Mouse (Mus musculus): ENCODE measurements around the gene Sin3b. TPM values are rescaled to one million over a fixed set of nuclear protein-coding genes. Genes with fewer than 3 reads are reported as not detected.

Gene Sin3b
- polyA plus RNA-seq, 2 experiments = 162 to 211 TPM

DNA sequence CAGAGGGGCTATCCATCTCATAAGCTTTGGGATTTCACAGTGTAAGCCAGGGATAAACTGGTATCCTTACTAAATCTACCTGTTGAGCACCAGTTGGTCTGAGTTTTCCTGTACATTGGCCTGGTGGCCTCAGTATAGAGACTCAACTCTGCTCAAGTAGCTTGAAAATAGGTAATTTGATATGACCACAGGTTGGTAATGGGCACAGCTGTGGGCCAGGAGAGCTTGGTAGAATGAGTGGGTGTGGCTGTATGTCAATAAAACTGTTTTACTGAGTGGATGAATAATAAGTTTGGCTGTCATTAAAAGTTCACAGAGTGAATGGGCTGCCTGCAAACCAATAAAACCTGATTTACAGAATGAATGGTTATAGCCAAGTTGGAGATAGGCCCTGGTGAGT, 13.8 kb downstream of the Sin3b start:
- TF ChIP-seq POLR2A (IDR thresholded peaks at IDR 0.05; ENCODE audit: borderline replicate concordance, extremely low read depth, insufficient read depth, insufficient read length) = no peak
- Histone ChIP-seq H3K9me3 (ENCODE audit: control insufficient read depth, low read length) (no peaks in the 10 kb centered on the region), H3K27me3 (ENCODE audit: control insufficient read depth, insufficient read depth, low read length) (no peaks in the 10 kb centered on the region), H3K9ac (ENCODE audit: low read depth, low read length, severe bottlenecking) (no peak overlapping the region), H3K27ac (replicated peaks; ENCODE audit: low read depth, low read length) (no peak overlapping the region), H3K36me3 (ENCODE audit: control insufficient read depth, insufficient read depth, low read length) (peaks cover 92% of the 10 kb centered on the region), H3K4me1 (ENCODE audit: control insufficient read depth, insufficient read depth, low read length) (no peaks in the 10 kb centered on the region), H3K4me3 (replicated peaks; ENCODE audit: low read length) (no peak overlapping the region), H3K4me2 (replicated peaks; ENCODE audit: low read depth, low read length, severe bottlenecking) (no peak overlapping the region)
- DNase-seq (ENCODE audit: low spot score) (no peak), ATAC-seq (ENCODE audit: low FRiP score, low read depth) (no peak)

GRCm38 (mm10) chr8:72746061-72746460, 23.0 kb downstream of the Sin3b start:
- H3K4me3 ChIP-seq (replicated peaks; ENCODE audit: low read length) = no peak overlapping the region
- H3K9me3 ChIP-seq (ENCODE audit: control insufficient read depth, low read length) = no peaks in the 10 kb centered on the region
- whole genome bisulfite sequencing = 52% methylated on average over 5 of the region's 5 CpGs
- peaks cover 97% of the 10 kb centered on the region for H3K36me3 ChIP-seq (ENCODE audit: control insufficient read depth, insufficient read depth, low read length)
- no peak for TF ChIP-seq POLR2A (IDR thresholded peaks at IDR 0.05; ENCODE audit: borderline replicate concordance, extremely low read depth, insufficient read depth, insufficient read length)
- DNase-seq (ENCODE audit: low spot score) (peak; percentile 44), ATAC-seq (ENCODE audit: low FRiP score, low read depth) (no peak; the same call in 1 of the 2 replicates)
- H3K9ac ChIP-seq (ENCODE audit: low read depth, low read length, severe bottlenecking) = no peak overlapping the region
- no peaks in the 10 kb centered on the region for H3K4me1 ChIP-seq (ENCODE audit: control insufficient read depth, insufficient read depth, low read length)
- no peak overlapping the region for H3K4me2 ChIP-seq (replicated peaks; ENCODE audit: low read depth, low read length, severe bottlenecking)
- no peak overlapping the region for H3K27ac ChIP-seq (replicated peaks; ENCODE audit: low read depth, low read length)
- H3K27me3 ChIP-seq (ENCODE audit: control insufficient read depth, insufficient read depth, low read length) = no peaks in the 10 kb centered on the region

DNA sequence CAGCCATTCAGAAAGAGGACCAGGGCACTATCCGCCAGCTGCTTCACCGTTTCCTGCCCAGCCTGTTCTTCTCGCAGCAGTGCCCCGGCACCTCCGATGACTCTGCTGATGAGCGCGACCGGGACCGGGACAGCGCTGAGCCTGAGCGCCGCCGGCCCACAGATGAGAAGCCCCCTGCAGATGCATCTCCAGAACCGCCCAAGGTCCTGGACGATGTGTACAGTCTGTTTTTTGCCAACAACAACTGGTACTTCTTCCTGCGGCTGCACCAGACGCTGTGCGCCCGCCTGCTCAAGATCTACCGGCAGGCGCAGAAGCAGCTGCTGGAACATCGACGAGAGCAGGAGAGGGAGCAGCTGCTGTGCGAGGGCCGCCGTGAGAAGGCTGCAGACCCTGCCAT, 26.8 kb downstream of the Sin3b start:
- TF ChIP-seq POLR2A (IDR thresholded peaks at IDR 0.05; ENCODE audit: borderline replicate concordance, extremely low read depth, insufficient read depth, insufficient read length) = no peak
- Histone ChIP-seq H3K9me3 (ENCODE audit: control insufficient read depth, low read length) (no peaks in the 10 kb centered on the region), H3K27ac (replicated peaks; ENCODE audit: low read depth, low read length) (no peak overlapping the region), H3K4me3 (replicated peaks; ENCODE audit: low read length) (no peak overlapping the region), H3K4me1 (ENCODE audit: control insufficient read depth, insufficient read depth, low read length) (no peaks in the 10 kb centered on the region), H3K9ac (ENCODE audit: low read depth, low read length, severe bottlenecking) (no peak overlapping the region), H3K27me3 (ENCODE audit: control insufficient read depth, insufficient read depth, low read length) (no peaks in the 10 kb centered on the region), H3K4me2 (replicated peaks; ENCODE audit: low read depth, low read length, severe bottlenecking) (no peak overlapping the region), H3K36me3 (ENCODE audit: control insufficient read depth, insufficient read depth, low read length) (peaks cover 97% of the 10 kb centered on the region)
- 96% methylated on average over 25 of the region's 26 CpGs for WGBS
- DNase-seq (ENCODE audit: low spot score) (no peak), ATAC-seq (ENCODE audit: low FRiP score, low read depth) (no peak)

- Histone ChIP-seq H3K36me3 (ENCODE audit: control insufficient read depth, insufficient read depth, low read length) (peaks cover 95% of the 10 kb centered on the region), H3K27ac (replicated peaks; ENCODE audit: low read depth, low read length) (no peak overlapping the region), H3K9me3 (ENCODE audit: control insufficient read depth, low read length) (no peaks in the 10 kb centered on the region), H3K9ac (ENCODE audit: low read depth, low read length, severe bottlenecking) (no peak overlapping the region), H3K27me3 (ENCODE audit: control insufficient read depth, insufficient read depth, low read length) (no peaks in the 10 kb centered on the region), H3K4me3 (replicated peaks; ENCODE audit: low read length) (no peak overlapping the region), H3K4me2 (replicated peaks; ENCODE audit: low read depth, low read length, severe bottlenecking) (no peak overlapping the region), H3K4me1 (ENCODE audit: control insufficient read depth, insufficient read depth, low read length) (no peaks in the 10 kb centered on the region)
- no peak for ATAC-seq (ENCODE audit: low FRiP score, low read depth)
- DNase-seq (ENCODE audit: low spot score) = no peak
- TF ChIP-seq POLR2A (IDR thresholded peaks at IDR 0.05; ENCODE audit: borderline replicate concordance, extremely low read depth, insufficient read depth, insufficient read length) = no peak
- WGBS = 96% methylated on average over 6 of the region's 6 CpGs
Measured at GRCm38 (mm10) chr8:72750266-72750665, 27.2 kb downstream of the Sin3b start.

GRCm38 (mm10) chr8:72751126-72751525, 28.0 kb downstream of the Sin3b start:
- DNase-seq (ENCODE audit: low spot score) = no peak
- Histone ChIP-seq H3K36me3 (ENCODE audit: control insufficient read depth, insufficient read depth, low read length) (peaks cover 95% of the 10 kb centered on the region), H3K4me1 (ENCODE audit: control insufficient read depth, insufficient read depth, low read length) (no peaks in the 10 kb centered on the region), H3K9ac (ENCODE audit: low read depth, low read length, severe bottlenecking) (no peak overlapping the region), H3K4me3 (replicated peaks; ENCODE audit: low read length) (no peak overlapping the region), H3K27ac (replicated peaks; ENCODE audit: low read depth, low read length) (no peak overlapping the region), H3K4me2 (replicated peaks; ENCODE audit: low read depth, low read length, severe bottlenecking) (no peak overlapping the region), H3K9me3 (ENCODE audit: control insufficient read depth, low read length) (no peaks in the 10 kb centered on the region), H3K27me3 (ENCODE audit: control insufficient read depth, insufficient read depth, low read length) (no peaks in the 10 kb centered on the region)
- TF ChIP-seq POLR2A (IDR thresholded peaks at IDR 0.05; ENCODE audit: borderline replicate concordance, extremely low read depth, insufficient read depth, insufficient read length) = no peak
- no peak for ATAC-seq (ENCODE audit: low FRiP score, low read depth)
- 90% methylated on average over 3 of the region's 3 CpGs for WGBS

DNA sequence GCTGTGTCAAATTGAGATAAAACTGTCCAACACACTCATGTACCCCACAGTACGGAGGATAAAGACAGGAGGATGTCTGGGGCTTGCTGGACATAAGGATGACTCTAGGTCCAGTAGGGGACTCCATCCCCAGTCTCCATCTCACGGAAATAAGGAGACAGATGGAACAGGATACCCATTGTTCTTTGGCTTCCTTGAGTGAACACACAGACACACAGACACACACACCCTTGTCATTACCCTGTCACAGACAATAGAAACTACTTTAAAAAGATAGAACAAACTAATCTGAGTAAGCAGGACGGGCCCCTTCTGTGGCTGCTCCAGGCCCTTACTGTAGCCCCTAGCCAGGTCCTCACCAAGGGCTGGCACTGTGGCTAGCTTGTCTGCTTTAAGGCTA, 29.2 kb downstream of the Sin3b start:
- TF ChIP-seq POLR2A (IDR thresholded peaks at IDR 0.05; ENCODE audit: borderline replicate concordance, extremely low read depth, insufficient read depth, insufficient read length) = no peak
- H3K27ac ChIP-seq (replicated peaks; ENCODE audit: low read depth, low read length) = no peak overlapping the region
- 88% methylated on average over 3 of the region's 3 CpGs for WGBS
- no peak overlapping the region for H3K4me2 ChIP-seq (replicated peaks; ENCODE audit: low read depth, low read length, severe bottlenecking)
- ATAC-seq (ENCODE audit: low FRiP score, low read depth) = no peak
- peaks cover 96% of the 10 kb centered on the region for H3K36me3 ChIP-seq (ENCODE audit: control insufficient read depth, insufficient read depth, low read length)
- no peaks in the 10 kb centered on the region for H3K9me3 ChIP-seq (ENCODE audit: control insufficient read depth, low read length)
- DNase-seq (ENCODE audit: low spot score) = no peak
- no peak overlapping the region for H3K4me3 ChIP-seq (replicated peaks; ENCODE audit: low read length)
- no peaks in the 10 kb centered on the region for H3K4me1 ChIP-seq (ENCODE audit: control insufficient read depth, insufficient read depth, low read length)
- H3K27me3 ChIP-seq (ENCODE audit: control insufficient read depth, insufficient read depth, low read length) = no peaks in the 10 kb centered on the region
- H3K9ac ChIP-seq (ENCODE audit: low read depth, low read length, severe bottlenecking) = no peak overlapping the region

Data from limb, embryonic 14.5 days (tissue).